Mouse (Mus musculus): ENCODE results near the gene Ccdc9b. TPM values are rescaled to one million over a fixed set of nuclear protein-coding genes. Genes with fewer than 3 reads are reported as not detected.

The Ccdc9b gene
- polyA plus RNA-seq, 1 experiment from 2014 or later = 0.68 TPM

DNA sequence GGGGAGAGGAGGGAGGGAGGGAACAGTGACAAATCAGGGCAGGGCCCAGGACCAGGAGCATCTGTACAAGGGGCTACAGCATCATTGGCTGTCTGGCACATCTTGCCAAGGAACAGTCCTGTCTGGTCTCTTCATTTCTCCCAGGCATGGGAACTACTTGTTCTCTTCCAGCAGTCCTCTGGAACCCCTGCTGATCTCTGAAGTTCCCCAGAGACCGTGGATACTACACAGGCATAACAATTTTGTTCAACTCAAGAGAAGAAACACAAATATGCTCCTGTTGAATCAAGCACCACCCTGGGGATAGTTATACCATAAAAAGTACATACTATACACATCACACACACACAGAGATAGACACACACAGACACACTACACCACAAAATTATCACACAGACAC, 18.7 kb upstream of the Ccdc9b start:
- no peaks in the 10 kb centered on the region for H3K27me3 ChIP-seq (ENCODE audit: control insufficient read depth, insufficient read depth, low read length)
- H3K4me1 ChIP-seq (replicated peaks; ENCODE audit: control insufficient read depth, insufficient read depth, low read length) = peaks cover 3% of the 10 kb centered on the region
- DNase-seq (ENCODE audit: low spot score) (no peak), ATAC-seq (ENCODE audit: low FRiP score) (no peak)
- no peaks in the 10 kb centered on the region for H3K9me3 ChIP-seq (ENCODE audit: control insufficient read depth, low read length)
- no peak overlapping the region for H3K4me3 ChIP-seq (ENCODE audit: low read depth, low read length)
- no peak overlapping the region for H3K9ac ChIP-seq (ENCODE audit: low read depth, low read length)
- H3K36me3 ChIP-seq (ENCODE audit: control insufficient read depth, insufficient read depth, low read length) = no peaks in the 10 kb centered on the region
- no peak overlapping the region for H3K4me2 ChIP-seq (replicated peaks; ENCODE audit: low read depth, low read length)
- WGBS = 31% methylated on average over 1 of the region's 1 CpGs
- H3K27ac ChIP-seq (ENCODE audit: low read depth, low read length) = no peak overlapping the region

DNA sequence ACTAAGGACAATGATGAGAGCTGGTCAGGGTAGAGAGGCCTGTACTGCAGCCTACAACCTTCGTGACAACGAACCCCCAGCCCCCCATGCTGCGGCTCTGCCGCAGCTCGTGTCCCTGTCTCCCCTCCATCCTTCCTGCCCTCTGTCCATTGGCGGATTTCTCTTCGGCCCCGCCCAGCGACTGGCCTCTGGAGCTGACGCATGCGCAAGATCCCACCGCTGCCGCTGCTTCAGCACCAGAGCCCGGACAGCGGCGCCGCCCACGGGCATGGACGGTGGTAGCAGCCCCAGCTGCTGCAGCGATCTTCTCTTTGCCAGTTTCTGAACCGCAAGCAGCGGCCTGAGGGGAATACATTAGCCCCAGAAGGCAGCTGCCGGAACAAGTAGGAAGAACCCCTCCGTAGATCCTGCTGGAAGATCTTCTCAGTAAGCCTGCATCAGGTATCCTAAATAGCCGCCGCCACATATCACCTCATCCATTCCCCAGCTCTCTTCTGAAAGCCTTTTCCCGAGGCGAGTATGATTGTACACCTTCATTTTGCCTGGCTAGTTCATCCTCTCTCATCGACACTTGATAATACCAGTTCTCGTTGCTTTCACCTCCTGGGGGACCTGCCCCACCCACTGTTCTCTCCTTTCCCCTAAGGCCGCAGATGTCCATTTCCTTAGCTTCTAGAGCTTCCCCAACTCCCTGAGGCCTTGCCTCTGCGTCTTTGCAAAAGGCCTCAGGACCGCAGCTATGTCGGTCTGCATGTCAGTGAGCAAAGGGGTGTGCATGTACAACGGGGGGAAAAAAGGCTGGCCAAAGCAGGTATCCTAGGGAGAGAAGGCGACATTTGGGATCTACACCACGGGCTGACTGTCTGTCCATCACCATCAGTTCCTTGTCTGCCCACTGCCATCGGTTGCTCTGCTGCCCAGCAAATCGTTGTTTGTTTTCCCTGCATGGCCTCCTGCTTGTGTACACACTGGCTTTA, 17.3 kb upstream of the Ccdc9b start, which contains the start of gene Disp2:
Gene Disp2, plus strand, starts transcription at position 216 of the 977 bp plus-strand sequence.
- H3K27ac ChIP-seq (ENCODE audit: low read depth, low read length) = 0 out of 2 replicates have a peak within 1 kb of the TSS, but pooled peaks have one; percentile 61

DNA sequence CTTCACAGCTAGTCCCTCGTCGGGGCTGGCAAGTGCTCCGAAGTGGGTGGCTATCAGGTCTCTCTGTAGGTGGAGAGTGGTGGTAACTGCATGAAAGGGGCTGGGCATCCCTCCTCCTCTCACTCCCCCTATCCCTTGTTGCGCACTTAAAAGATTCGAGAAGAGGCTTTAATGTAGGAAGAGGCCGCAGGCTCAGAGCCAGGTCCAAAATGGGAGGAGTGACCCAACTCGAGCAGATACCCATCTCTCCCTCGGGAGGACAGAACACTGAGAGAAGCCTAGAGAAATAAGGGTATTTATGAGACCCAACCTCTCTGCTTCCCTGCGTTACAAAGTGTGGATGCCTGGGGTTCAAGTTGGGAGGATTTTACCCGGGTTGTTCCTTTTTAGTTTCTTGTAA, 16.6 kb upstream of the Ccdc9b start:
- Histone ChIP-seq H3K9ac (ENCODE audit: low read depth, low read length) (peak overlapping the region; percentile 37; the same call in 1 of the 2 replicates), H3K4me3 (ENCODE audit: low read depth, low read length) (peak overlapping the region; percentile 41)
- ATAC-seq (ENCODE audit: low FRiP score) = peak; percentile 49

More for the DNA sequence above, 17.3 kb upstream of the Ccdc9b start, which contains the start of gene Disp2:
- peak within 1 kb of the TSS; percentile 57 for H3K9ac ChIP-seq (ENCODE audit: low read depth, low read length)
- DNase-seq (ENCODE audit: low spot score) (peak; percentile 97), ATAC-seq (ENCODE audit: low FRiP score) (peak; percentile 95)
- no peaks in the 10 kb centered on the region for H3K36me3 ChIP-seq (ENCODE audit: control insufficient read depth, insufficient read depth, low read length)
- H3K4me1 ChIP-seq (replicated peaks; ENCODE audit: control insufficient read depth, insufficient read depth, low read length) = peaks cover 3% of the 10 kb centered on the region
- H3K4me2 ChIP-seq (replicated peaks; ENCODE audit: low read depth, low read length) = peak within 1 kb of the TSS; percentile 56
- no peaks in the 10 kb centered on the region for H3K27me3 ChIP-seq (ENCODE audit: control insufficient read depth, insufficient read depth, low read length)
- WGBS = 10% methylated on average over 39 of the region's 39 CpGs
- H3K4me3 ChIP-seq (ENCODE audit: low read depth, low read length) = peak within 1 kb of the TSS; percentile 41
- no peaks in the 10 kb centered on the region for H3K9me3 ChIP-seq (ENCODE audit: control insufficient read depth, low read length)

DNA sequence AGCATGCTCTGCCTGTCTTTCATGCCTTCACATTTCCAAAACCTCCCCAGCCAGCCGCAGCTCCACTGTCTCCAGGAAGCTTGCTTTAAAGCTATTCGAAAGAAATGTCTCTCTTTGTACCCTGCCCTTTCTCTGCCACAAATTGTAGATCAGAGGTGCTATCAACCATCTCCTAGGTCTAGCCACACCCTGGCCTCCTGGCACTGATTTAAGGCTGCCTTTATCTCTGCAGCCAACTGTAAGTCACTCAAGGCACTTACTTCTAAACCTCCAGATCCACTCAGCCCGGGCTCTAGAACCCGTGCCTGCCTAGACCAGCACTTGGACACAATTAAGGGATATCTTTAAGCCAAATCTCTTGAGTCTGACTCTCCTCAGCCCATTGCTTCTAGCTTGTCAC, 16.0 kb upstream of the Ccdc9b start:
- no peaks in the 10 kb centered on the region for H3K27me3 ChIP-seq (ENCODE audit: control insufficient read depth, insufficient read depth, low read length)
- WGBS = 84% methylated on average over 4 of the region's 4 CpGs
- no peaks in the 10 kb centered on the region for H3K9me3 ChIP-seq (ENCODE audit: control insufficient read depth, low read length)
- H3K4me3 ChIP-seq (ENCODE audit: low read depth, low read length) = no peak overlapping the region
- no peaks in the 10 kb centered on the region for H3K36me3 ChIP-seq (ENCODE audit: control insufficient read depth, insufficient read depth, low read length)
- H3K9ac ChIP-seq (ENCODE audit: low read depth, low read length) = no peak overlapping the region
- H3K27ac ChIP-seq (ENCODE audit: low read depth, low read length) = no peak overlapping the region
- H3K4me1 ChIP-seq (replicated peaks; ENCODE audit: control insufficient read depth, insufficient read depth, low read length) = peaks cover 3% of the 10 kb centered on the region
- no peak overlapping the region for H3K4me2 ChIP-seq (replicated peaks; ENCODE audit: low read depth, low read length)
- ATAC-seq (ENCODE audit: low FRiP score) = no peak
- no peak for DNase-seq (ENCODE audit: low spot score)

More for the DNA sequence above, 16.6 kb upstream of the Ccdc9b start:
- no peaks in the 10 kb centered on the region for H3K9me3 ChIP-seq (ENCODE audit: control insufficient read depth, low read length)
- 7% methylated on average over 10 of the region's 10 CpGs for WGBS
- H3K4me1 ChIP-seq (replicated peaks; ENCODE audit: control insufficient read depth, insufficient read depth, low read length) = peaks cover 3% of the 10 kb centered on the region
- H3K27me3 ChIP-seq (ENCODE audit: control insufficient read depth, insufficient read depth, low read length) = no peaks in the 10 kb centered on the region
- H3K27ac ChIP-seq (ENCODE audit: low read depth, low read length) = no peak overlapping the region
- H3K36me3 ChIP-seq (ENCODE audit: control insufficient read depth, insufficient read depth, low read length) = no peaks in the 10 kb centered on the region
- no peak for DNase-seq (ENCODE audit: low spot score)
- peak overlapping the region; percentile 56 for H3K4me2 ChIP-seq (replicated peaks; ENCODE audit: low read depth, low read length)

DNA sequence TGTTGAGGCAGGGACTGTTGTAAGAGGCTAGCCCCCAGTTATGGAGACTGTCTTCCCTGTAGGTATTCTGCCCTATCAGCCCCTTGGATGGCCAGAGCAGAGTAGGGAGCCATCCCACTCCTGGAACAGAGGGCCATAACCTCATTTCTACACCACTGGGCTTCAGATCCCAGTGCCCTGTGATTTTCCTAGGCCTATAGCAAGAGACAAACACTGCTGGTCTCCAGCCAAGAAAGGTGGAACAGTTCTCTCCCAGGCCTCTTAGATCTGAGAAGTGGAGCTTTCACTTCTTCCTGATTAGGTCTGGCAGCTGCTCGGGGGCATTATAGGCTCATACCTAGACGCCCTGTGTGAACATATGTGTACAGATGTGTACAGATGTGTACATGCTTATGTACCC, 13.8 kb upstream of the Ccdc9b start:
- Histone ChIP-seq H3K9me3 (ENCODE audit: control insufficient read depth, low read length) (no peaks in the 10 kb centered on the region), H3K4me3 (ENCODE audit: low read depth, low read length) (no peak overlapping the region), H3K4me2 (replicated peaks; ENCODE audit: low read depth, low read length) (no peak overlapping the region), H3K27ac (ENCODE audit: low read depth, low read length) (no peak overlapping the region), H3K36me3 (ENCODE audit: control insufficient read depth, insufficient read depth, low read length) (no peaks in the 10 kb centered on the region), H3K9ac (ENCODE audit: low read depth, low read length) (no peak overlapping the region), H3K4me1 (replicated peaks; ENCODE audit: control insufficient read depth, insufficient read depth, low read length) (peaks cover 3% of the 10 kb centered on the region), H3K27me3 (ENCODE audit: control insufficient read depth, insufficient read depth, low read length) (no peaks in the 10 kb centered on the region)
- WGBS = 65% methylated on average over 2 of the region's 2 CpGs
- DNase-seq (ENCODE audit: low spot score) (no peak), ATAC-seq (ENCODE audit: low FRiP score) (no peak)

DNA sequence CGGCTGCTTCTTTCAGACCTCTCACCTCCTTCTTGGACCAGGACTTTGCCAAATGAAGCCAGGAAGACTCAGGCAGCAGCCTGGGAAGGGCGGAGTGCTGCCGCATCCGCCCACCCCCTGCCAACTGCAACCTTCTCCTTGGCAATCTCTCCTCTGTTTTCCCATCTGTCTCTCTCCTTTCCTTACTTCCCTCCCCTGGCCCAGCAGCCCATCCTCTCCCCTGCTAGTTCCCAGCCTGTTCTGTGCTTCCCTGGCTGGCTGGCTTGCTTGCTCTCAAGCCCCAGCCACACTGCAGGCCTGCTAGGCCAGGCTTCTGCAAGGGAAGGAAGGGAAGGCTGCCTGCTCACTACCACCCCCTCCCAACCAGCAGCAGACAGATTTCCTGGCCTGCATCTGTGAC, 13.4 kb upstream of the Ccdc9b start:
- WGBS = 77% methylated on average over 3 of the region's 4 CpGs
- Histone ChIP-seq H3K4me2 (replicated peaks; ENCODE audit: low read depth, low read length) (no peak overlapping the region), H3K27me3 (ENCODE audit: control insufficient read depth, insufficient read depth, low read length) (no peaks in the 10 kb centered on the region), H3K4me3 (ENCODE audit: low read depth, low read length) (no peak overlapping the region), H3K36me3 (ENCODE audit: control insufficient read depth, insufficient read depth, low read length) (no peaks in the 10 kb centered on the region), H3K4me1 (replicated peaks; ENCODE audit: control insufficient read depth, insufficient read depth, low read length) (peaks cover 3% of the 10 kb centered on the region), H3K9ac (ENCODE audit: low read depth, low read length) (no peak overlapping the region), H3K9me3 (ENCODE audit: control insufficient read depth, low read length) (no peaks in the 10 kb centered on the region), H3K27ac (ENCODE audit: low read depth, low read length) (no peak overlapping the region)
- no peak for DNase-seq (ENCODE audit: low spot score)
- ATAC-seq (ENCODE audit: low FRiP score) = no peak

DNA sequence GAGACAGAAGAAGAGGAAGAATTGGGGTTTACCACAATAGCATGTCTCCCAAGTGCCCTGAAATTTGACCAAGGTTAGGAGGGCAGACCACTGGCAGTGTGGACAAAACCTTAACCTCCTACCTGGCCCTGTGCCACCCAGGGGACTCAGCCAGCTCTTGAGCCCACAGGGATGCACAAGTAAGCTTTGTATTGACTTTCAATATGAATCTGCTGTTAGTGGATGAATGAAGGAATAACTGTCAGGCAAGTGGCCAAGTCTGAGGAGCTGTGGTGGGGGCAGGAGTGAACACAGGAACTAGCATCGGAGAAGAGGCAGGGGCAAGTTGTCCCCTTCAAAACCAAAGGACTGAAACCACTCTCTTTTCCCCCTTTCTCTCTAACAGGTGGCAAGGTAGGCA, 12.9 kb upstream of the Ccdc9b start:
- no peak overlapping the region for H3K4me2 ChIP-seq (replicated peaks; ENCODE audit: low read depth, low read length)
- H3K36me3 ChIP-seq (ENCODE audit: control insufficient read depth, insufficient read depth, low read length) = no peaks in the 10 kb centered on the region
- no peak overlapping the region for H3K9ac ChIP-seq (ENCODE audit: low read depth, low read length)
- no peaks in the 10 kb centered on the region for H3K27me3 ChIP-seq (ENCODE audit: control insufficient read depth, insufficient read depth, low read length)
- H3K9me3 ChIP-seq (ENCODE audit: control insufficient read depth, low read length) = no peaks in the 10 kb centered on the region
- H3K4me3 ChIP-seq (ENCODE audit: low read depth, low read length) = no peak overlapping the region
- peaks cover 3% of the 10 kb centered on the region for H3K4me1 ChIP-seq (replicated peaks; ENCODE audit: control insufficient read depth, insufficient read depth, low read length)
- H3K27ac ChIP-seq (ENCODE audit: low read depth, low read length) = no peak overlapping the region
- no peak for ATAC-seq (ENCODE audit: low FRiP score)
- no peak for DNase-seq (ENCODE audit: low spot score)
- WGBS = 78% methylated on average over 1 of the region's 1 CpGs

DNA sequence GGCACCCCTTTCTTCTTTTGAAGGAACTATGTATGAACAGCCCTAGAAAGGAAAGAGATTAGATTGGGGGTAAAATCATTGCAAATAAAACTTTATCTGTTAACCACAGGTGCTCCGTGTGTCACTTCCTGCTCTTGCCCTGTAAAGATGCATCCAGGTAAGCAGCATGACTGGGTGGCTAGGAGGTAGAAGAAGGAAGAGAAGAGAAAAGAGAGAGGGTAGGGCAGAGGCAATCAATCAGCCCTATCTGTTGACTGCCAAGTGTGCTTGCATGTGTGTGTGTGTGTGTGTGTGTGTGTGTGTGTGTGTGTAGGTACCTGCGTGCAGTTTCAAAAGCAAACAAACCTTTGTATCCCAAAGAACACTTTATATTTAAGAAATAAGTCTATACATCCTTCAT, 12.1 kb upstream of the Ccdc9b start:
- H3K27me3 ChIP-seq (ENCODE audit: control insufficient read depth, insufficient read depth, low read length) = no peaks in the 10 kb centered on the region
- no peak overlapping the region for H3K4me2 ChIP-seq (replicated peaks; ENCODE audit: low read depth, low read length)
- H3K9me3 ChIP-seq (ENCODE audit: control insufficient read depth, low read length) = no peaks in the 10 kb centered on the region
- H3K4me1 ChIP-seq (replicated peaks; ENCODE audit: control insufficient read depth, insufficient read depth, low read length) = peaks cover 3% of the 10 kb centered on the region; the same call in 1 of the 2 replicates
- no peak overlapping the region for H3K9ac ChIP-seq (ENCODE audit: low read depth, low read length)
- H3K27ac ChIP-seq (ENCODE audit: low read depth, low read length) = no peak overlapping the region
- WGBS = 86% methylated on average over 2 of the region's 2 CpGs
- no peak for DNase-seq (ENCODE audit: low spot score)
- no peak overlapping the region for H3K4me3 ChIP-seq (ENCODE audit: low read depth, low read length)
- no peaks in the 10 kb centered on the region for H3K36me3 ChIP-seq (ENCODE audit: control insufficient read depth, insufficient read depth, low read length)
- no peak for ATAC-seq (ENCODE audit: low FRiP score)

All from hindbrain, embryonic 11.5 days (tissue).